Mouse (Mus musculus) small intestine, adult 2 months (tissue): ENCODE measurements around the gene Vav3.

Experiments used
- CTCF ChIP-seq: fragments of 200-500 bp; IDR thresholded peaks from 2 replicates; pipeline ENCODE4 v1.5.1; 2012; ENCODE audit warnings: low read depth, mild to moderate bottlenecking, control low read depth, inconsistent platforms, low read length, moderate library complexity, mixed read lengths; ENCODE audit not compliant: insufficient replicate concordance, insufficient read length; ENCODE audit errors: extremely low read depth
- POLR2A ChIP-seq: fragments of 200-500 bp; IDR thresholded peaks from 2 replicates; pipeline ENCODE4 v1.6.1; 2012; ENCODE audit warnings: low read depth, mild to moderate bottlenecking, control low read depth, inconsistent platforms, low read length, moderate library complexity

DNA sequence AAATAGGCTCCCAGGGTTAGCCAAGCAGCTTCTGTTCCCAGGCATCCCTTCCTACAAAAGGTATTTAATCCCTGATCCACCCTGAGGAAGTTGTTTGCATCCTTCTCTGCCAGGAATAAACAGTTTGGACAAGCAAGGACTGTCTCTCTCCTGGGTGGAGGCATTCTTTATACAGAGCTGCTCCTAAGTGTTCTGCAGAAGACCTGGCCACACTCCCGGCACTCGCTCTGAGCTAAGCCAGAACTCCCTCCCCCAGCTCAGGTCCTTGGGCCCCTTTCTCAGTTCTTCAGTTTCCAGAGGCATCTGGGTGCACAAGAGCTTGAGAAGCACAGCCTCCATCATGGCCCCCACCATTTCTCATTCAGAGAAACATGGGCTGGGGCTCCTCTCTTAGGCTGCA, 216.9 kb downstream of the Vav3 start:
- TF ChIP-seq CTCF (no peak), POLR2A (no peak)
